Mouse (Mus musculus) bone marrow macrophage, adult 2 months (primary cell): Measurements from ENCODE around the gene Map3k5.

Experiments
- CTCF ChIP-seq: IDR thresholded peaks from 2 replicates; pipeline ENCODE4 v1.5.1; 2012; ENCODE audit warnings: low read depth, mild to moderate bottlenecking, low read length, moderate library complexity
- POLR2A ChIP-seq: IDR thresholded peaks from 2 replicates; pipeline ENCODE4 v1.6.1; 2012; ENCODE audit warnings: mild to moderate bottlenecking, low read depth, low read length, borderline replicate concordance

DNA sequence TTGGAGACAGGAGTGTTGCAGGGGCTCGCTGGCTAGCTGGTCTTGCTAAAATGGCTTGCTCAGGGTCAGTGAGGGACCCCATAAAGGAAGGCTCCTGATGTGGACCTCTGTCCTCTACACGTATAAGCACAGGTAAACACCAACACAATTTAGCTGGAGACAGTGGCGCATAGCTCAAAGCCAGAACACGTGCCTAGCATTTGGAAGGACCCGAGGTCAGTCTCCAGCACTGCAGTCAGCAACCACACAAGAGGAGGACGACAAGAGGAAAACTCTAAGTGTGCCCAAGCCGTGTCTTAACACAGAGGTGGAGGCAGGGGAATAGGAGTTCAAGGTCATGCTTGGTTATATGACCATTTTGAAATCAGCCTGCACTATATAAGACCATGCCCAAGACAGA is 5.9 kb downstream of the Map3k5 start:
- TF ChIP-seq CTCF = no peak
- TF ChIP-seq POLR2A = no peak
